Mouse (Mus musculus): ENCODE results near the gene Rhag. TPM values are rescaled to one million over a fixed set of nuclear protein-coding genes. Genes with fewer than 3 reads are reported as not detected.

Rhag gene
- polyA plus RNA-seq, 1 experiment from 2014 or later = 0.80 TPM

Other genes with a start within 250 kb of the Rhag start
- not detected in 2 replicates for gene Esp6, start 249.6 kb upstream of the Rhag start, polyA plus RNA-seq (2014; fragmentation: Nextera tagmentation; extraction: Ambion mirVana)
- not detected in 2 replicates for gene Esp4, start 212.5 kb upstream of the Rhag start, polyA plus RNA-seq (2014; fragmentation: Nextera tagmentation; extraction: Ambion mirVana)
- not detected in 2 replicates for gene Esp3, start 179.1 kb upstream of the Rhag start, polyA plus RNA-seq (2014; fragmentation: Nextera tagmentation; extraction: Ambion mirVana)
- gene Esp1, start 84.0 kb upstream of the Rhag start, polyA plus RNA-seq (2014; fragmentation: Nextera tagmentation; extraction: Ambion mirVana) = not detected in 2 replicates
- gene Crisp2, start 4.1 kb upstream of the Rhag start, polyA plus RNA-seq (2014; fragmentation: Nextera tagmentation; extraction: Ambion mirVana) = not detected in 2 replicates
- 1.8 and 2.5 TPM in 2 replicates for gene 9130008F23Rik, start 69.4 kb downstream of the Rhag start, polyA plus RNA-seq (2014; fragmentation: Nextera tagmentation; extraction: Ambion mirVana)
- not detected in 2 replicates for gene Glyatl3, start 103.2 kb downstream of the Rhag start, polyA plus RNA-seq (2014; fragmentation: Nextera tagmentation; extraction: Ambion mirVana)
- gene Mut, start 123.6 kb downstream of the Rhag start, polyA plus RNA-seq (2014; fragmentation: Nextera tagmentation; extraction: Ambion mirVana) = 40.9 and 42.5 TPM in 2 replicates
- 15.0 and 16.3 TPM in 2 replicates for gene Cenpq, start 123.9 kb downstream of the Rhag start, polyA plus RNA-seq (2014; fragmentation: Nextera tagmentation; extraction: Ambion mirVana)

All from heart, embryonic 14.5 days (tissue).